Mouse (Mus musculus) kidney, adult 2 months (tissue): ENCODE results near the gene 4930402H24Rik.

ENCODE experiments used
- CTCF ChIP-seq: fragments of 200-500 bp; conservative IDR thresholded peaks from 2 replicates; pipeline ENCODE4 v1.5.1; 2011; ENCODE audit warnings: low read depth, mild to moderate bottlenecking, control low read depth, low read length, moderate library complexity, mixed read lengths; ENCODE audit not compliant: insufficient read depth, insufficient read length
- POLR2A ChIP-seq: fragments of 200-500 bp; IDR thresholded peaks from one replicate; pipeline ENCODE4 v1.6.1; 2011; ENCODE audit warnings: low read depth, low read length, control low read depth

DNA sequence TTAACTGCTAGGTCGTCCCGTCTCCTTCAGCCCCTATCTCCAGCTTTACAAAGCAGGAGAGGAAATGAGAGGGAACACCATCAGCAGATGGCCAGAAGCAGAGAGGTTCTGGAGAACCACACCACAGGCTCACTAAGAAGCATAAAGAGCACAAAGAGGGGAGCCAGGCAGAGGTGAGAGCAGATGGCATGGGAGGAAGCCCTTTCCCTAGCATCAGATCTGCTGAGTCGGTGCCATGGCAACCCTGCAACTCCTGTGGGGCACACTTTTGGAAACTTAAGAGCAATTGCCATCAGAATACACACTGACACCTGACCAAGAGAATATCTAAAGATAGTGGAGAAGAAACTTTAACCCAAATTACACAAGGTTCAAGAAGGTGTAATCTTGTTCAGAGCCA is 151.6 kb downstream of the 4930402H24Rik start:
- TF ChIP-seq CTCF (no peak), POLR2A (no peak)
